Mouse (Mus musculus) neural tube, embryonic 12.5 days (tissue): ENCODE results near the gene Arhgap32. TPM values are rescaled to one million over a fixed set of nuclear protein-coding genes. Genes with fewer than 3 reads are reported as not detected.

ENCODE experiments used
- ATAC-seq: fragments of 200-750 bp; cut with Nextera tagmentation; 2 replicates; pipeline ENCODE4 v1.8.0; 2017; ENCODE audit warnings: low read depth, mild to moderate bottlenecking, moderate TSS enrichment, moderate library complexity; ENCODE audit not compliant: low FRiP score
- H3K27ac ChIP-seq: fragments of 300-500 bp; sonication (generic); 2 replicates; pipeline ENCODE4 v1.5.1; 2016
- H3K27me3 ChIP-seq: fragments of 300-500 bp; sonication (generic); replicated peaks from 2 replicates; pipeline ENCODE4 v1.6.1; 2016; ENCODE audit warnings: mild to moderate bottlenecking
- H3K36me3 ChIP-seq: fragments of 300-500 bp; sonication (generic); 2 replicates; pipeline ENCODE4 v1.6.1; 2016; ENCODE audit warnings: mild to moderate bottlenecking
- H3K4me1 ChIP-seq: fragments of 300-500 bp; sonication (generic); 2 replicates; pipeline ENCODE4 v1.6.1; 2016
- H3K4me2 ChIP-seq: fragments of 300-500 bp; sonication (generic); replicated peaks from 2 replicates; pipeline ENCODE4 v1.6.1; 2016; ENCODE audit warnings: mild to moderate bottlenecking
- H3K4me3 ChIP-seq: fragments of 300-500 bp; sonication (generic); 2 replicates; pipeline ENCODE4 v1.5.1; 2016
- H3K9ac ChIP-seq: fragments of 300-500 bp; sonication (generic); 2 replicates; pipeline ENCODE4 v1.6.1; 2016; ENCODE audit warnings: mild to moderate bottlenecking
- H3K9me3 ChIP-seq: fragments of 300-500 bp; sonication (generic); 2 replicates; pipeline ENCODE4 v1.6.1; 2016; ENCODE audit warnings: mild to moderate bottlenecking
- WGBS: fragments of 180-500 bp; shearing (Covaris S2); methylation state at CpG from one replicate; pipeline ENCODE4 v1.1.7; 2016; 5-methylcytosine and 5-hydroxymethylcytosine counted together
- polyA plus RNA-seq: library from polyadenylated mRNA; unstranded; fragments of >200 nt; fragmentation: Nextera tagmentation; extraction: Ambion mirVana; gene quantifications from 2 replicates; pipeline ENCODE4 v1.2.1, GENCODE M21; 2016

Arhgap32 gene
- polyA plus RNA-seq, 1 experiment from 2014 or later: 8.3 TPM

GRCm38 (mm10) chr9:32223739-32224529 is 108.0 kb downstream of the Arhgap32 start:
- H3K4me3 ChIP-seq: no peak overlapping the region
- H3K36me3 ChIP-seq: no peaks in the 10 kb centered on the region
- H3K27ac ChIP-seq: no peak overlapping the region
- ATAC-seq: no peak
- no peaks in the 10 kb centered on the region for H3K27me3 ChIP-seq
- WGBS: 53% methylated on average over 5 of the region's 5 CpGs
- no peak overlapping the region for H3K9ac ChIP-seq
- no peak overlapping the region for H3K4me2 ChIP-seq
- 0 out of 2 replicates have a peak, but pooled peaks cover 4% of the 10 kb centered on the region for H3K4me1 ChIP-seq
- no peaks in the 10 kb centered on the region for H3K9me3 ChIP-seq

GRCm38 (mm10) chr9:32224937-32225336 is 109.0 kb downstream of the Arhgap32 start:
- ATAC-seq: no peak
- WGBS: 69% methylated on average over 4 of the region's 4 CpGs

GRCm38 (mm10) chr9:32225584-32225983 is 109.6 kb downstream of the Arhgap32 start:
- ATAC-seq: no peak
- Histone ChIP-seq H3K4me3 (no peak overlapping the region), H3K9me3 (no peaks in the 10 kb centered on the region), H3K9ac (no peak overlapping the region), H3K4me2 (no peak overlapping the region), H3K36me3 (no peaks in the 10 kb centered on the region), H3K27me3 (no peaks in the 10 kb centered on the region), H3K27ac (no peak overlapping the region), H3K4me1 (0 out of 2 replicates have a peak, but pooled peaks cover 4% of the 10 kb centered on the region)
- 88% methylated on average over 1 of the region's 1 CpGs for WGBS

More at GRCm38 (mm10) chr9:32224937-32225336, 109.0 kb downstream of the Arhgap32 start:
- H3K9ac ChIP-seq: no peak overlapping the region
- 0 out of 2 replicates have a peak, but pooled peaks cover 4% of the 10 kb centered on the region for H3K4me1 ChIP-seq
- no peak overlapping the region for H3K27ac ChIP-seq
- H3K4me2 ChIP-seq: no peak overlapping the region
- H3K9me3 ChIP-seq: no peaks in the 10 kb centered on the region
- H3K27me3 ChIP-seq: no peaks in the 10 kb centered on the region
- H3K36me3 ChIP-seq: no peaks in the 10 kb centered on the region
- H3K4me3 ChIP-seq: no peak overlapping the region

GRCm38 (mm10) chr9:32227034-32227433 is 111.1 kb downstream of the Arhgap32 start:
- no peaks in the 10 kb centered on the region for H3K9me3 ChIP-seq
- H3K4me3 ChIP-seq: no peak overlapping the region
- 0 out of 2 replicates have a peak, but pooled peaks cover 4% of the 10 kb centered on the region for H3K4me1 ChIP-seq
- no peak overlapping the region for H3K9ac ChIP-seq
- WGBS: 92% methylated on average over 2 of the region's 2 CpGs
- H3K4me2 ChIP-seq: no peak overlapping the region
- no peak for ATAC-seq
- no peaks in the 10 kb centered on the region for H3K36me3 ChIP-seq
- H3K27me3 ChIP-seq: no peaks in the 10 kb centered on the region
- H3K27ac ChIP-seq: no peak overlapping the region

GRCm38 (mm10) chr9:32233593-32233992 is 117.7 kb downstream of the Arhgap32 start:
- Histone ChIP-seq H3K4me3 (no peak overlapping the region), H3K36me3 (no peaks in the 10 kb centered on the region), H3K9me3 (no peaks in the 10 kb centered on the region), H3K4me1 (no peaks in the 10 kb centered on the region), H3K9ac (no peak overlapping the region), H3K27me3 (no peaks in the 10 kb centered on the region), H3K4me2 (no peak overlapping the region), H3K27ac (no peak overlapping the region)
- no peak for ATAC-seq
- 83% methylated on average over 4 of the region's 4 CpGs for WGBS

GRCm38 (mm10) chr9:32234767-32235489 is 119.0 kb downstream of the Arhgap32 start:
- H3K9ac ChIP-seq: no peak overlapping the region
- 96% methylated on average over 3 of the region's 3 CpGs for WGBS
- no peak overlapping the region for H3K4me2 ChIP-seq
- H3K27me3 ChIP-seq: no peaks in the 10 kb centered on the region
- H3K36me3 ChIP-seq: no peaks in the 10 kb centered on the region; the same call in 1 of the 2 replicates
- H3K27ac ChIP-seq: no peak overlapping the region
- no peaks in the 10 kb centered on the region for H3K9me3 ChIP-seq
- H3K4me3 ChIP-seq: no peak overlapping the region
- ATAC-seq: no peak
- no peaks in the 10 kb centered on the region for H3K4me1 ChIP-seq

GRCm38 (mm10) chr9:32238899-32239298 is 123.0 kb downstream of the Arhgap32 start:
- no peak overlapping the region for H3K9ac ChIP-seq
- H3K27ac ChIP-seq: no peak overlapping the region
- peaks cover 7% of the 10 kb centered on the region; the same call in 1 of the 2 replicates for H3K36me3 ChIP-seq
- no peak for ATAC-seq
- H3K4me2 ChIP-seq: no peak overlapping the region
- H3K9me3 ChIP-seq: no peaks in the 10 kb centered on the region
- no peaks in the 10 kb centered on the region for H3K27me3 ChIP-seq
- H3K4me1 ChIP-seq: no peaks in the 10 kb centered on the region
- WGBS: 84% methylated on average over 10 of the region's 10 CpGs
- no peak overlapping the region for H3K4me3 ChIP-seq

GRCm38 (mm10) chr9:32239427-32239826 is 123.5 kb downstream of the Arhgap32 start:
- no peaks in the 10 kb centered on the region for H3K9me3 ChIP-seq
- H3K27me3 ChIP-seq: no peaks in the 10 kb centered on the region
- 95% methylated on average over 10 of the region's 10 CpGs for WGBS
- no peak overlapping the region for H3K9ac ChIP-seq
- H3K4me1 ChIP-seq: no peaks in the 10 kb centered on the region
- H3K4me2 ChIP-seq: no peak overlapping the region
- H3K4me3 ChIP-seq: no peak overlapping the region
- ATAC-seq: no peak
- H3K27ac ChIP-seq: no peak overlapping the region
- H3K36me3 ChIP-seq: peaks cover 7% of the 10 kb centered on the region; the same call in 1 of the 2 replicates

- Histone ChIP-seq H3K4me3 (no peak overlapping the region), H3K36me3 (peaks cover 7% of the 10 kb centered on the region; the same call in 1 of the 2 replicates), H3K27ac (no peak overlapping the region), H3K4me1 (no peaks in the 10 kb centered on the region), H3K4me2 (no peak overlapping the region), H3K27me3 (no peaks in the 10 kb centered on the region), H3K9me3 (no peaks in the 10 kb centered on the region), H3K9ac (no peak overlapping the region)
- 97% methylated on average over 5 of the region's 5 CpGs for WGBS
- no peak for ATAC-seq
Measured at GRCm38 (mm10) chr9:32240449-32240848, 124.5 kb downstream of the Arhgap32 start.

- WGBS: 90% methylated on average over 9 of the region's 9 CpGs
- Histone ChIP-seq H3K4me3 (no peak overlapping the region), H3K9ac (no peak overlapping the region), H3K27ac (no peak overlapping the region), H3K4me2 (no peak overlapping the region), H3K4me1 (peaks cover 6% of the 10 kb centered on the region; the same call in 1 of the 2 replicates), H3K36me3 (peaks cover 7% of the 10 kb centered on the region; the same call in 1 of the 2 replicates), H3K9me3 (no peaks in the 10 kb centered on the region), H3K27me3 (no peaks in the 10 kb centered on the region)
- ATAC-seq: no peak
Measured at GRCm38 (mm10) chr9:32241637-32242199, 125.8 kb downstream of the Arhgap32 start.

GRCm38 (mm10) chr9:32242921-32243617 is 127.1 kb downstream of the Arhgap32 start:
- no peak for ATAC-seq
- WGBS: 86% methylated on average over 2 of the region's 2 CpGs
- Histone ChIP-seq H3K27me3 (no peaks in the 10 kb centered on the region), H3K9ac (no peak overlapping the region), H3K36me3 (peaks cover 14% of the 10 kb centered on the region), H3K27ac (no peak overlapping the region), H3K4me1 (peaks cover 6% of the 10 kb centered on the region; the same call in 1 of the 2 replicates), H3K4me3 (no peak overlapping the region), H3K9me3 (no peaks in the 10 kb centered on the region), H3K4me2 (no peak overlapping the region)
